Mouse (Mus musculus): ENCODE data around the gene Fgfr2. TPM values are rescaled to one million over a fixed set of nuclear protein-coding genes. Genes with fewer than 3 reads are reported as not detected.

Gene Fgfr2
- polyA plus RNA-seq, 1 experiment from 2014 or later, result 121 TPM

DNA sequence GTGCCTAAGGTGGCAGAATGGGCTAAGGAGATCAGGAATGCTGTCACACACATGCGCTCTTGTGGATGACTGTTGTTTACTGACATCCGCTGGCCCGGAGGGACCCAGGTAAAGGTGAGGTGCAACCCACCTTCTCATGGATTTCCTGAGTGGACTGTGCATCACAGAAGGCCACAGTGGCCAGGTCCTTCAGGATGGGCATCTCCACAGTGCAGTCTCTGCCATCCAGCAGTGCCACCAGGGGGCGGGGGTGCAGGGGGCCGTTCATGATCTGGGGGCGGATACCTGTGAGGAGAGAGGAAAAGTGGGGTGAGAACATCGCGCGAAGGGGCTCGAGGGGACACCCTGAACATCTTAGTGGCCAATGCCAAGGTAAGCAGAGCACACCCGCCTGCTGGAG lies 124.1 kb downstream of the Fgfr2 start:
- no peak for ATAC-seq (ENCODE audit: insufficient number of reproducible peaks, insufficient read depth, low FRiP score, low TSS enrichment)
- no peak overlapping the region for H3K27ac ChIP-seq
- no peak overlapping the region for H3K9ac ChIP-seq
- H3K9me3 ChIP-seq, result no peaks in the 10 kb centered on the region
- H3K4me3 ChIP-seq, result no peak overlapping the region
- peaks cover 66% of the 10 kb centered on the region for H3K36me3 ChIP-seq
- no peaks in the 10 kb centered on the region for H3K27me3 ChIP-seq
- H3K4me2 ChIP-seq (replicated peaks), result no peak overlapping the region
- H3K4me1 ChIP-seq, result 0 out of 2 replicates have a peak, but pooled peaks cover 5% of the 10 kb centered on the region
- 94% methylated on average over 11 of the region's 11 CpGs for WGBS

GRCm38 (mm10) chr7:132998639-132999038 lies 124.5 kb downstream of the Fgfr2 start:
- H3K36me3 ChIP-seq, result peaks cover 71% of the 10 kb centered on the region
- 97% methylated on average over 12 of the region's 12 CpGs for WGBS
- H3K4me2 ChIP-seq (replicated peaks), result no peak overlapping the region
- H3K9ac ChIP-seq, result no peak overlapping the region
- no peak overlapping the region for H3K4me3 ChIP-seq
- H3K27ac ChIP-seq, result no peak overlapping the region
- H3K27me3 ChIP-seq, result no peaks in the 10 kb centered on the region
- 0 out of 2 replicates have a peak, but pooled peaks cover 5% of the 10 kb centered on the region for H3K4me1 ChIP-seq
- no peaks in the 10 kb centered on the region for H3K9me3 ChIP-seq
- ATAC-seq (ENCODE audit: insufficient number of reproducible peaks, insufficient read depth, low FRiP score, low TSS enrichment), result no peak

GRCm38 (mm10) chr7:132996391-132996790 lies 126.8 kb downstream of the Fgfr2 start:
- Histone ChIP-seq H3K27me3 (no peaks in the 10 kb centered on the region), H3K9ac (no peak overlapping the region), H3K27ac (no peak overlapping the region), H3K9me3 (no peaks in the 10 kb centered on the region), H3K36me3 (peaks cover 84% of the 10 kb centered on the region), H3K4me2 (replicated peaks) (no peak overlapping the region), H3K4me1 (no peaks in the 10 kb centered on the region), H3K4me3 (no peak overlapping the region)
- no peak for ATAC-seq (ENCODE audit: insufficient number of reproducible peaks, insufficient read depth, low FRiP score, low TSS enrichment)
- 93% methylated on average over 5 of the region's 5 CpGs for WGBS

- no peak overlapping the region for H3K9ac ChIP-seq
- H3K27me3 ChIP-seq, result no peaks in the 10 kb centered on the region
- H3K36me3 ChIP-seq, result peaks cover 96% of the 10 kb centered on the region
- no peak overlapping the region for H3K4me2 ChIP-seq (replicated peaks)
- no peaks in the 10 kb centered on the region for H3K4me1 ChIP-seq
- H3K9me3 ChIP-seq, result no peaks in the 10 kb centered on the region
- H3K4me3 ChIP-seq, result no peak overlapping the region
- no peak overlapping the region for H3K27ac ChIP-seq
- WGBS, result 69% methylated on average over 6 of the region's 6 CpGs
- ATAC-seq (ENCODE audit: insufficient number of reproducible peaks, insufficient read depth, low FRiP score, low TSS enrichment), result no peak
Observed at GRCm38 (mm10) chr7:132994628-132995191, 128.4 kb downstream of the Fgfr2 start.

GRCm38 (mm10) chr7:132994120-132994519 lies 129.0 kb downstream of the Fgfr2 start:
- no peak for ATAC-seq (ENCODE audit: insufficient number of reproducible peaks, insufficient read depth, low FRiP score, low TSS enrichment)
- H3K27ac ChIP-seq, result no peak overlapping the region
- no peaks in the 10 kb centered on the region for H3K4me1 ChIP-seq
- no peaks in the 10 kb centered on the region for H3K9me3 ChIP-seq
- H3K9ac ChIP-seq, result no peak overlapping the region
- no peak overlapping the region for H3K4me3 ChIP-seq
- H3K36me3 ChIP-seq, result peaks cover 95% of the 10 kb centered on the region
- 88% methylated on average over 8 of the region's 8 CpGs for WGBS
- H3K4me2 ChIP-seq (replicated peaks), result no peak overlapping the region
- no peaks in the 10 kb centered on the region for H3K27me3 ChIP-seq

DNA sequence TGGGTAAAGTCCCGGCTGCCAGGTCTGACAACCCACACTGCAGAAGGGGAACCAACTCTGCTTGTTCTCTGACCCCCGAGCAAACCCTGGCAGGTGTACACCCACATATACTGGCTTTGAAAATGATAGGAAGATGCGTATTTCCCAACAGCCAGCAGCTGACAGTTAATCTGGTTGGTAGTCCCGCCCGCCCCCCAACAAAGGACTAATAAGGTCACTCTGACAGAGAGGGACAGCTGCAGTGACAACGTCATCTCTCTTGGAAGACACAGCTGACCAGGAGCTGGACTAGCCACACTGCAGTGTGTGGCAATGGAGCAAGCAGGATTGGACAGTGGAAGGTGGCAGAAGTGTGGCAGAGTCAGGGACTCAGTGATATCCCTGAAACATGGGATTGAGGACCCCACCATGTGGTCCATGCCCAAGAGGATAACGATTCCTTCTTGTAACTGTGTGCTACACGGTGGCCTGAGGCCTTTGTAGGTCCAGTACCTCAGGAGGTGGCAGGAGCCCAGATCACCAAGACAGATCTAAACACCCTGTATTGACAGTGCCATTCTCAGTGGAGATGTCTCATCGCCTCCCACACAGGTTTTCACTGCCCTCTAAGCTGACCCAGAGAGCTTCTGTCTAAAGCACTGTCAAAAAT lies 130.1 kb downstream of the Fgfr2 start:
- H3K27me3 ChIP-seq, result no peaks in the 10 kb centered on the region
- no peak overlapping the region for H3K27ac ChIP-seq
- H3K4me3 ChIP-seq, result no peak overlapping the region
- 90% methylated on average over 9 of the region's 9 CpGs for WGBS
- H3K36me3 ChIP-seq, result peaks cover 95% of the 10 kb centered on the region
- H3K9me3 ChIP-seq, result no peaks in the 10 kb centered on the region
- no peak overlapping the region for H3K4me2 ChIP-seq (replicated peaks)
- ATAC-seq (ENCODE audit: insufficient number of reproducible peaks, insufficient read depth, low FRiP score, low TSS enrichment), result 0 out of 2 replicates have a peak, but pooled peaks have one; percentile 19
- no peak overlapping the region for H3K9ac ChIP-seq
- H3K4me1 ChIP-seq, result no peaks in the 10 kb centered on the region

- no peaks in the 10 kb centered on the region for H3K27me3 ChIP-seq
- H3K4me3 ChIP-seq, result no peak overlapping the region
- no peak for ATAC-seq (ENCODE audit: insufficient number of reproducible peaks, insufficient read depth, low FRiP score, low TSS enrichment)
- H3K9ac ChIP-seq, result no peak overlapping the region
- no peak overlapping the region for H3K4me2 ChIP-seq (replicated peaks)
- H3K4me1 ChIP-seq, result no peaks in the 10 kb centered on the region
- H3K27ac ChIP-seq, result no peak overlapping the region
- no peaks in the 10 kb centered on the region for H3K9me3 ChIP-seq
- H3K36me3 ChIP-seq, result peaks cover 87% of the 10 kb centered on the region
- WGBS, result 92% methylated on average over 14 of the region's 14 CpGs
Observed at GRCm38 (mm10) chr7:132991240-132991900, 131.8 kb downstream of the Fgfr2 start.

DNA sequence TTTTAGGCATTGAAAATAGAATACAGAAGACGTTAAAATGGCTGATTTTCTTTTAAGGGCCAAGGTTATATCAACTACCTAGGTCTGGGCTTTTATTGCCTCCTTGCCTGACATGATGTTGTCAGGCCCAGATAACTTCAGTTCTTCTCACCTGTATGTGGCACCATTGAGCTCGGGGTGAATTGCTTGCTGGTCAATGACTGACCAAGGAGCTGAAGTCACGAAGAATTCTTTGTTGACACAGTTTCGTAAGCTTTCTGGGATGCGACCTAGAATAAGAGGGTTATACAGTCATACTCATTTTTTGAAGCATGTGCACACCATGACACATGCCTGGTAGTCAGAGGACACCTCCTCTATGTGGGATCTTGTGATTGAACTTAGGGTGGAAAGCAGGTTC lies 133.3 kb downstream of the Fgfr2 start:
- Histone ChIP-seq H3K9me3 (no peaks in the 10 kb centered on the region), H3K9ac (no peak overlapping the region), H3K27me3 (no peaks in the 10 kb centered on the region), H3K27ac (no peak overlapping the region), H3K4me3 (no peak overlapping the region), H3K4me2 (replicated peaks) (no peak overlapping the region), H3K4me1 (no peaks in the 10 kb centered on the region), H3K36me3 (peaks cover 81% of the 10 kb centered on the region)
- no peak for ATAC-seq (ENCODE audit: insufficient number of reproducible peaks, insufficient read depth, low FRiP score, low TSS enrichment)
- WGBS, result 89% methylated on average over 5 of the region's 5 CpGs

- Histone ChIP-seq H3K27me3 (no peaks in the 10 kb centered on the region), H3K9ac (no peak overlapping the region), H3K27ac (no peak overlapping the region), H3K4me3 (no peak overlapping the region), H3K36me3 (peaks cover 41% of the 10 kb centered on the region), H3K9me3 (no peaks in the 10 kb centered on the region), H3K4me1 (no peaks in the 10 kb centered on the region), H3K4me2 (replicated peaks) (no peak overlapping the region)
- WGBS, result 78% methylated on average over 3 of the region's 3 CpGs
- ATAC-seq (ENCODE audit: insufficient number of reproducible peaks, insufficient read depth, low FRiP score, low TSS enrichment), result peak; percentile 41; the same call in 1 of the 2 replicates
Observed at GRCm38 (mm10) chr7:132982639-132983038, 140.5 kb downstream of the Fgfr2 start.

- Histone ChIP-seq H3K4me3 (no peak overlapping the region), H3K4me2 (replicated peaks) (no peak overlapping the region), H3K27ac (no peak overlapping the region), H3K9ac (no peak overlapping the region), H3K36me3 (peaks cover 28% of the 10 kb centered on the region), H3K9me3 (no peaks in the 10 kb centered on the region), H3K4me1 (no peaks in the 10 kb centered on the region), H3K27me3 (no peaks in the 10 kb centered on the region)
- ATAC-seq (ENCODE audit: insufficient number of reproducible peaks, insufficient read depth, low FRiP score, low TSS enrichment), result no peak
- 91% methylated on average over 2 of the region's 2 CpGs for WGBS
Observed at GRCm38 (mm10) chr7:132977981-132978380, 145.2 kb downstream of the Fgfr2 start.

- Histone ChIP-seq H3K4me1 (no peaks in the 10 kb centered on the region), H3K27ac (no peak overlapping the region), H3K36me3 (peaks cover 16% of the 10 kb centered on the region), H3K4me3 (no peak overlapping the region), H3K9me3 (no peaks in the 10 kb centered on the region), H3K9ac (no peak overlapping the region), H3K27me3 (no peaks in the 10 kb centered on the region), H3K4me2 (replicated peaks) (no peak overlapping the region)
- ATAC-seq (ENCODE audit: insufficient number of reproducible peaks, insufficient read depth, low FRiP score, low TSS enrichment), result no peak
- 86% methylated on average over 2 of the region's 2 CpGs for WGBS
Observed at GRCm38 (mm10) chr7:132976079-132976478, 147.1 kb downstream of the Fgfr2 start.

- 88% methylated on average over 2 of the region's 2 CpGs for WGBS
- no peaks in the 10 kb centered on the region for H3K4me1 ChIP-seq
- peaks cover 17% of the 10 kb centered on the region for H3K36me3 ChIP-seq
- H3K9me3 ChIP-seq, result no peaks in the 10 kb centered on the region
- H3K27me3 ChIP-seq, result no peaks in the 10 kb centered on the region
- H3K27ac ChIP-seq, result no peak overlapping the region
- no peak overlapping the region for H3K9ac ChIP-seq
- no peak overlapping the region for H3K4me2 ChIP-seq (replicated peaks)
- H3K4me3 ChIP-seq, result no peak overlapping the region
- ATAC-seq (ENCODE audit: insufficient number of reproducible peaks, insufficient read depth, low FRiP score, low TSS enrichment), result no peak
Observed at GRCm38 (mm10) chr7:132972079-132972478, 151.1 kb downstream of the Fgfr2 start.

Measured in embryonic facial prominence, embryonic 12.5 days (tissue).